Mouse (Mus musculus) fibroblast of lung, adult 2 months (primary cell): ENCODE results near the gene Cobl.

Experiments used
- DNase-seq: peaks from one replicate; pipeline ENCODE4 v3.0.0-alpha.2; 2011; ENCODE audit warnings: low read depth

Gene Cobl

DNA sequence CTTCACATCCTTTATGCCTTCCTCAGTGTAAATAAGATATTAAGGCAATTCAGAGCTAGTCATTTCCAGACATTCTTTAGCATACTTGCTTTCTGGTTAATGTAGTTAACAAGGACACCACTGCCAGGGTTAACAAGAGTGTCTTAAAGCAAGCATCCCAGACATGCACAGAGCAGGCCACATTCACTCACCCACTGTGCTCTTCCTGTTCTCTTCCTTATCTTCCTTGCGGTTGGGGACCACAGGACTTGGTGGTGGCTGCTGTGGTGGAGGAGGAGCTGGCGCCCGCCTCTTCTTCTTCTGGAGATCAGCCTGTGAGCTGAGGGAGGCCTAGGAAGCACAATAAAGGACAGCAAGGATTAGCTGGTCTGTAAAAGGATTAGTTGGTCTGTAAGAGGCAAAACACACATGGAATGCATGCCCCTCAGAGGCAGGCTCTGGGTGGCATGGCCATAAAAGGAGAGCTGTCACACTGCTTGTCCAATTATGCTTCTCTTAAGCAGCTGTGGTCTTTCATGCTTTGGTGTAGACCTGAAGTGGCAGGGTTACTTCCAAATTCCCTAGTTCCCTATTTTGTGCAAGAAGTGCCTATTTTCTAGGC, 155.2 kb downstream of the Cobl start:
- no peak for DNase-seq

DNA sequence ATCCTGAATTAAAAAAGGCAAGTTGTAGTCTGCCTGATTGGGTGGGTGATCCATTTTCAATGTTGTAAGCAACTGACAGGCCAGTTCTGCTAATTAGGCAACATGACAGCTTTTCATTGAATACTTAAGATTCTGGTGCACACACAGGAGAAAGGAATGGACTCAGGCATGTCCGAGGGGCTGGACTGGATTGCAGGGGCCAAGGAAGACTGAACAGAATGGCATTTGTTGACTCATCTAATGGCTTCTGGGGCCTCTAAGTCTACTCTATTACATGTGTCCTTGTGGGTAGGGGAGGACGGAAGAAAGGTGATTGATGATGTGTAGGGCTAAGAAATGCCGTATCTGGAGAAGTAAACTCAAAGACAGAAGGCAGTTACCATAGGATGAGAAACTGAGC, 159.9 kb downstream of the Cobl start:
- no peak for DNase-seq

DNA sequence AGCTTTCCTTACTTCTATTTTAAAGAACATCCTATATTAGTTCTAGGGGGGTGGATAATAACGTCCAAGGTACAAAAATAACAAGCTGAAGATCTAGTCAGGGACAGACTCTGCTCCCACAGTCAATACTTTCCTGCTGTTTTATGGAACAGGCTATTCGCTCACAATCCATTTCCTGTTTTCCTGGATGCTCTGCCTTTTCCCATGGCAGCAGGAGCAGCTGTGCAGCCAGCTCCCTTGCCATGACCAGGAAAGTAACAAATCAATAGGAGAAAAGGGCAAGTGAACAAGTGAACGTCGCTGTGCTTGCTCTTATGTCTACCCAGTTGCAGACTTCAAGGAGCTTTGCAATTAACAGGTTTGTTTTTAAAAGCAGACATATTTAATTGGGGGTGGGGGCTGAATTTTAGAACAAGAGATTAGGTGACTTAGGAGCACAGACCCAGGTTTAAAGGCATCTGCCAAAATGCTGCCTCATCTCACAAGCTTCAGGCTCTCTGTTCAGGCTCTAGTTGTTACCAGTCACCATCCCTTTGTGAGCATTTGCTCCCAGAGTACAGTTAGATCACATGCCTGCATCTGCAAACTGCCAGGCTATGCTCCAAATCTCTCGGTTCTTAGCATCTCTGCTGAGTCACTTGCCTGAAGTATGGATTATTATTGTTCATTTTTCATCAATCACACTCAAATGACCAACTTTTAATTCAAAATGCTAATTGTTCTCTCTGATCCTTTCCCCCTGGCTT, 164.9 kb downstream of the Cobl start:
- no peak for DNase-seq

DNA sequence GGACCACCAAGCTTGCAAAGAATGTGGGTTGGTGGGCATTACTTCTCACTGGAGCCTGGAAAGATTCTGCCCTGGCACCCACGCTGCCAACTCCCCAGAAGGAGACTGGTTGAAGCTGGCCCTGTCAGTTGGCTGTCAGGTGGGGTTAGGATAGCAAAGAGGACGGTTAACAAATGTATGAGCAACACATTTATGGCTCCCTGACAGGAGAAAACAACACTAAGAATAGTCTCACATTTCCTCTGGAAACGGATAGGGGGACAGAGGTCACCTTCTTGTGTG, 173.2 kb downstream of the Cobl start:
- no peak for DNase-seq

DNA sequence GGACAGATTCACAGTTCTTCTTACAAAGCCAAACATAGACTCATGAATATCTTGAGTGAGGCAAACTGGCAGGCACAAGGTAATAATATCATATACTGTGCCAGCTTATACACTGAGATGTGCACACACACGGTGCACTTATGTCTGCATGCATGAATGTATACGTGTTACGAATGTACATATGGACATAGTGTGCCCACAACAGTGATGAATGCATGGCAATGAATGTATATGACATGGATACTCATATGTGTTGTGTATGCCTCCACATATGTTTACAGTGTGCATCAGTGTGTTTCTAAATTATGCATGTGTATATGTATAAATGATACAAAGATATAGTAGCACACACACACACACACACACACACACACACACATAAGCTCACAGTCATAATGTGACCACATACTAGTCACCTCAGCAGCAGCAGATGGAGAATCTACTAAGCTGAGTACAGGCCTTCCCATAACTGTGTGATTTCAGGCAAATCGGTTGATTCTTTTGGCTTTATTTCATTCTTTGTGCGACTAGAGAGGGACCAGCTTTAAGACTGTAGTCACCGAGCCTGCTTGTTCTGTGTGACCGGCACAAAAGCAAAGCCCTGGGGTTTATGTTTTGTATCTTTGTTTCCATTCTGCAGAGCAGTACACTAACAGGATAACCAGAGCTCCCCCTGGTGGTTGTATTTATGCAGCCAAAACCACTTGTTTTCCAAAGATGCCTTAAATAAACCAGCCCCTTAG, 173.7 kb downstream of the Cobl start:
- DNase-seq: no peak

DNA sequence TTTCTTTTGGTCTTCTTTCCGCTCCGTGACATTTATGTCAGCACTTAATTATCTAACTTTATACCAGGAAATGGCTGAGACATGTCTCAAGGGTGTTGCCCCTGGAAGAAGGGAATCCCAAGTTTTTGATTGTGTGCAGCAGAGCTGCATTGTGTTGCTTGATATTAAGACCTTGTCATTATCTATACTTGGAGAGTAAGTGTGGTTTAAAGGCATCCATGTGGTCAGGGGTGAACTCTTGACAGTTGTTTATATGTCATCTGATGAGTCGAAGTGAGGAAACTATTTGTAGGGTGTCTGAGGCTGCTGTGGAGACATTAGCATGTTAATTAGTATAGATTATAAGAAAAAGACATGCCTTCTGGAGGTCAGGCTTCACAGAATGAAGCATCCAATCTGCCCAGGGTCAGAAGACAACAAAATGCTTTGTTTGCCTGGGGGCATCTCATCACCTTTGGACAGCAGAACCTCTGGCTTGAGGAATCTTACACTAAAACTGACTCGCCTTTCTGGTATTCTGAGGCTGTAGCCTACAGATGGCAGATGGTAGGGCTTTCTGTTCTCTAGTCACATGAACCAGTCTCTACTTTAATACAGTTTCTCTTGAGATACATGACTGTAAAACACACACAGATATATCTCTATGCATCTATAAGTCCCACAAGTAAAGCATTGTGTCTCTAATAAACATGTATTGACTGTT, 179.3 kb downstream of the Cobl start:
- no peak for DNase-seq

DNA sequence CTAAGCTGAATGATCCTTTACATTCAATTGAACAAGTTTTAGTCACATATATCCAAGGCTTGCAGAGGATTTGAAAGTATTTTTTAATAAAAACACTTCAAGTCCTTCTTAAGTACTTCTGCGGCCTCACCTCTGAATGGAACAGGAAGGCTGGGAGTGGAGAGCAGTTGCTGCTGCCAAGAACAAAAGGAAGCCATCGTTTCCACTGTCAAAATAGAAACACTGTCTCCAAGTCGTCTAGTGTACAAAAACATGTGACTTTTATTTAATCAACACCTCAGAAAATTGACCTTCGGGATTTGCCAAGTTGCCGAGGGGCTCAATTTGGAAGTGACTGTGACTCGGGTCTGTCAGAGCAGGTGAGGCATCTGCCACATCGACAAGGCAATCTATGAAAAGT, 184.0 kb downstream of the Cobl start:
- no peak for DNase-seq

DNA sequence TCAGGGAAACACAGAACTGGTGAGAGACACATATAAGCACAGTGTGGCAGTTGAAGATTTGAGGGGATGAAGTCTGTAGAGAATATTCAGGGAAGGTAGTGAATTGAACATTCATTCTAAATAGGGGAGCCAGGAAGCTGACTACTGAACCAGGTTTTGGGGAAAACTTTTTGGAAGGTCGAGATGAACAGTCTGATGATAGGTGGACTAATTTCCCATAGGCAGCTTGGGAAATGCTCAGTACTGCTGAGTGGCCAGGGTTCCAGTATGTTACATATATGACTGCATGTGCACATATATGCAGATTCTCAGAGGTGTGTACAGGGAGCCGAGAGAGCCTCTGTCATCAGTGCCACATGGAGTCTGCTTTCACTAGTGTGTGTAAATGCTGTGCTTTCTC, 190.5 kb downstream of the Cobl start:
- DNase-seq: no peak

DNA sequence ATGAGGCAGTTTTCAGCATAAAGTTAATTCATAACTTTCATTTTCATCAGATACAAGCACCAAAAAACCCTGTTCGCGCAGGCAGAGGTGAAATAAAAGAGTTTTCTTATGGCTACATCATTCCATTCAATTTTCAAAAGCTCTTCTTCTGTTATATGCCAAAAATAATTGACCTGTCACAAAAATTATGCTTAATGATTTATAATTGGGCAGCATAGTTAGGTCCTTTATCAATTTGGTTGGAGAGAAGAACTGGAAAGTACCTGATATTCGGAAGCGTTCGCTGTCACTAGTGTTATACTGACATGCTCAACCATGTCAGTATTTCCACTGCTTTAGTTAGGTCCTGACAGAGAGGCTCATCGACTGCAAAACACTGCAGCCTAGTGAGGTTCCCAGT, 191.0 kb downstream of the Cobl start:
- DNase-seq: no peak

DNA sequence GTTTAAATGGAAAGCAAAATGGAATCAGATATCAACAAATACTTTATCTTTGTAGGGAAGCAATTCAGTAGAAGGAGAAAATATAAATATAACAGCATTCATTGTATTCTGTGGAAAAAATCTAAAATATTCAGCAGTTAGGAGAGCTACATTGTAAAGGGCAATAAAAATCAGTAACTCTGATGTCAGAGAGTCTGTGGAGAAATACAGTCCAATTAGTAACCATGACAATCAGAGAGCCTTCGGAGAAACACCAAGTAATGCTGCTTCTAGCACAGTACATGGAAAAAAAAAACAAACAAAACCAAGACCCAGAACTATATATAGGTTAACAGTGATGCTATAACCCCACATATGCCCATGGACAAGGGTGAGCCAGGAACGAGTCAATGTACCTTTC, 206.3 kb downstream of the Cobl start:
- no peak for DNase-seq

DNA sequence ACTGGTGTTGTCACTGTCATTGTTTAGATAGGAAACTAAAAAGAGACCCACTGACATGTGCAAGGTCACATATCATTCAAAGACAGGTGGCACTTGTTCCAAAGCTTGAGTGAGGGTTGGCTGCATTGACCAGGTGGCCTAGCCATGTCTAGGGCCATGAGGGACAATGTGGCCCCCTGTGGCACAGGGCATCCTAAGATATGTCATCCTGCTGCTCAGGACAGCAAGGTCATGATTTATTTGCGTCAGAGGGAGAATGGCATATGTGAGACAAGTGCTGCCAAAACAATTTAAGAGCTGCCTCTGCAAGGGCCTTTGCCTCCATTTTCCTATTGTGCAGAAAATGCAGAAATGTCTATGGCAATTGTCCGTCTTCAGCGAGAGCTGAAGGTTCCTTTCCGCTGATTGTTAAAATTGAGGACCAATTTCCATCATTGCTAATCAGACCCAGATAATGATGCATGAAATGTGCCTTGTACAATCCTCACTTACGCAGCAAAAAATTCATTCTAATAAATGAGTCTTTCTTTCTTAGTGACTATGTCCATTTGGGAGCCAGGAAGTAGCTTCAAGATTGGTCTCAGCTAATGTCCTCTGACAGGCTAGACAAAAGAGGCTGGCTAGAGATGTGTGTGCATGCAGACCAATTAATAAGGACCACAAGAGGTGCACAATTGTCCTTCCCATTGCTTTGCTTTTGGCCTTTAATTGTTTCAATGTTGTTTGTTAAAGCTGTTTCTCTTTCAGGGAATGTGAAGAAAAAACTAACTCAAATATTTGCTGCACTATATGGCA, 207.2 kb downstream of the Cobl start:
- no peak for DNase-seq

DNA sequence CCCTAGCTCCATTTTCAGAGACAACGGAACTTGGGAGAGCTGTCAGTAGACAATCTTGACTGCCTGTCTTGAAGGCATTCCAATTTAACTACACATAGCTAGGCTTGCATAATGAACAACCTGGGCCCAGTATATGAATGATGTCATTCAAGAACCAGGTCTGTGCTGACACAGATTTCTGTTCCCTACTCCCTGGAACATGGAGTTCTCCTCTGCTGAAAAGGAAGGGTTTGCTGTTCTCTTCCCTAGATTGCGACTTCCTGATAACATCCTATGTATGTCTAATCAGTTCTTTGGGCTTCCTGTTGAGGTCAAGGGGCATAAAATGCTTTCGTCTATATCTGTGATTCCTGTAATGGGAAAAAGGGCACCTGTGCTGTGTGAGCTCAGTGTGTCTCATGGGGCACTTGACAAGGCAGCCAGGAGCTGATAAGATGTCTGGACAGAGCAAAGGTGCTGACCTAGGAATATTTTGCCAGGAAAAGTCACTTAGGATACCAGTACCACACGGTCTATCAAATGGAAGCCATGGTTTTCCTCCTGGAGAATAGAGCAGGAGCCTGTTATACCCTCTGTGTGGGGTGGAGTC, 219.3 kb downstream of the Cobl start:
- no peak for DNase-seq

DNA sequence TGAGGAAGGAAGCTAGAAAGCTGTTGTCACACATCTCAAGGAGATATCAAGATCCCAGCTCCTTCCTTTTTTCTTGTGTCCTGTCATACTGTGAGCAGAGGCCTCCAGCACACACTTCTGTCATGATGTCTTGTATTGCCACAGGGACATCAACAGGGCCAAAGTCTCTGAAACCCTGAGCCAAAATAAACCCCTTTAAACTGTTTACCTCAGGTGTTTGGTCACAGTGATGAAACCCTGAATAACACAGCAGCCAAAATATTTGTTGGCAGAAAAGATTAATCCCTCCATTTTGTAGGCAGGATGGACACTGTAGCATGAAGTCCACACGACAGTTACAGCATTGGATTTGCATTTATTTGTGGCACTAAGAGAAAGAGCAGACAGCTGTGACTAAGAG, 228.4 kb downstream of the Cobl start:
- no peak for DNase-seq

DNA sequence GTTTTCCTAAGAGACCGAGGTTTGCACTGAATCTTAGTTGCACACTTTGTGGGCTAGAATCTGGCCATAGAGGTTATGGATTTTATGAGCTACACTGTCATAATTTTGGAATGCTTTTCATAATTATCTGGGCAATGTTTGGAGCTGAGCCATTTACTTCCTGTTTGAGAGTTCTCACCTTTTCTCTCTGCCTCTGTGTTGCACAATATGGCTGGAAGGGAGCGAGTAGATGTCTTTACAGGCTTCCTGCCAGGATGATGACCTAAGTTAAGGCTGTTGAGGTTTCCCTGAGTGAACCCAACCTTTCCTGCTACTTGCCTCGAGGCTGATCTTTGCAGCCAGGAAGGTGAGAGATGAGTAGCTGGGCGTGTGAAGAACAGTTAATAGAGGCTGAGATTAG, 229.9 kb downstream of the Cobl start:
- peak; percentile 23 for DNase-seq

DNA sequence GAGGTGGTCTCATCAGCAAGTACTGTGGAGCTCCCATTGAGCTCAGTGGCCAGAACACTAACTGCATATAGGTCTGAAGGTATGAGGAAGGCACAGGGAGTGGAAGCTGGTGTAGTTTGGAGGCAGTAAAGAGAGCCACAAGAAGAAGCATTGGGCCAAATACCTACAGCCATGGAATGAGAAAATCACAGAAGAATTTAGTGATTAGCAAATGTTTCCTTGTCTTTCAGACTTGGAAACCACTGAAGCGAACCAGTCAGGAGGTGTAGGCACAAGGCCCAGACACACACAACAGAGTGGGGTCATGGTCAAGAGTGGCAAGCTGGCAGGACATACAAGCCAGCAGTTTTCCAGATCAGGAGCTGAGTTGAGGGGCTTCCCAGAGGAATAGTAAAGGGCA, 230.6 kb downstream of the Cobl start:
- peak; percentile 41 for DNase-seq

DNA sequence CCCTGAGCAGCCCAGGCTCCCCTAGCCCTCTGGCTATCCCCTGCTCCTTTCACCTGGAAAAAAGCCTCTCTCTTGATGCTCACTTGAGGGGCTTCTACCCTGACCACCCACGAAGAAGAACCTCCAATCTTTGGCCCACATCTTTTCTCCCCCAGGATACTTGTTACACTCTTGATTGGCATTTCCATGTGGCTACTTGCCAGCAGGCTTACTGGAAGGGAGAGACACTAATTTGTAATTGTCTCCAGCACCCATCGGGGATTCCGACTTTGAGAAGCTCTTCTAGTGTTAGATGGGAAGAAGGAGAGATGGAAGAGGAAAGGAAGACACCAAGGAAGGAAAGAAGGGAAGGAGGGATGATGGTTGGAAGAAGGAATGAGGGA, 232.0 kb downstream of the Cobl start:
- DNase-seq: no peak

DNA sequence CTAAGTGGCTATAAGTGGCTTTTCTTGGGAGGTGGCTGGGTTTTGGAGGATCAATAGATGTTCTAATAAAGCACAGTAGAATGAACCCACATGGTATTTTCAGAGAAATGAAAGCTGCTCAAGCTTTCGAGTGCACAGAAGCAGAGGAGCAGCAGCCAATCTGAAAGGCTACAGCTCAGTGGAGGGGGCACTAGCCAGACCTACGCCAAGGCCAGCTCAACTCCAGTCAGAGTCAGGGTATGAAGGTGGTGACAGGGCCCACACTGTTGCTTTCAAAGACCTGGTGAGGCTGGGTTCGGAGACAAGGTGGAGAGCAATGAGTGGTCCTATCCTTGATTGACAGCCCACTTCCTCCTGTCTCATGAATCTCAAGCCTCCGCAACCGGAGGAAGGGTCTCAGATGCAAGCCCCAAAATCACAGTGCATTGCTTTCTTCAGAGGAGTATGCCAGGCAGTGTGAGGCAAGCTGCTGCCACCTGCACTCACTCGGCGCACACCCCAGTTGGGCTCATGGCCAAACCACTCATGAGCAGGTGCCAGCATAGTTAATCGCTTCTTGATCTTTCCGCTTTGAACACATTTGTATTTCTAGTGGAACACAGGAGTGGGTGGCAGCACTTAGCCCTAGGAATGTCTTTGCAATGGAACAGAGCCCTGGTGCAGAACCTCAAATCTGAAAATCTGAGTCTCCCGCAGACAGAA, 232.6 kb downstream of the Cobl start:
- no peak for DNase-seq

DNA sequence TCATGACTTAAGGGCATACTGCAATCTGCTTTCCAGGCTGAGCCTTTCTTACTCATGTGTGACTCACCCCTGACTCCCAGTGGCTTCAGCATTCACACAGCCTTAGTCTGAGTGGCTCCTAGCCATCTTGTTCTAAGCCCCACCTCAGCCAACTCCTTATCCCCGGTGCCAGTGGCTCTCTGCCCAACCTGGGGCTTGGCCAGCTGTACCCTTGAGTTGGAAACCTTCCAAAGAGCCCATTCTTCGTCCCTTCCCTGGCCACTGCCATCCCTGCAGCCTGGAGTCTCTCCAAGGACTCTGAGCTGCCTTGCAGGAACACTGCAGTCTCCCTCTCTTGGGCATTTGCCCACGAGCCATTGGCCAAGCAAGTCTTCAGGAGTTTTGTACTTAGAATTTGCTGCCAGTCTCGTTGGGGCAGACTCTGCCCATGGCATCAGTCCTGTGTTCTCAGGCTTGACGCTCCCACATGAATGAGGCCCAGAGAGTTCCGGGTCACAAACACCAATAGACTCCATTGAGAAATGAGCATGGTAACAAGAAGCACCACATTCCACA, 233.2 kb downstream of the Cobl start:
- DNase-seq: peak; percentile 90

DNA sequence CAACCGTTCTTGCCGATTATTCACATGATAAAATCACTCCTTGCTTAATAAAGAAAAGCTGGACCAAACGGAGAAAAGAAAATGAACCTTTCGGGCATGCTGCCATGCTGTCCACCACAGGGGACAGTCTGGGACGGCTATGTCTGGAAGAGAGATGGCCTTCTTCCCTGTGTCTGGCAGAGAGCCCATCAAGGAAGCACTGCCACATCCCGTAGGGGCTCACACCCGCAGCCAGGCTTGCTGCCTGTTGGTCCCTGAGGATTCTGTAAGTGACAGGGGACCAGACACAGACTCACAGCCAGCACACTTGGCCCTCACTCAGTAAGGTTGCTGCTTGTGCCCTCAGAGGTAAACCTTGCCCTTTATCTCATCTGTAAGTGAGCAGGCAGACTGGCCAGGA, 235.3 kb downstream of the Cobl start:
- DNase-seq: no peak

DNA sequence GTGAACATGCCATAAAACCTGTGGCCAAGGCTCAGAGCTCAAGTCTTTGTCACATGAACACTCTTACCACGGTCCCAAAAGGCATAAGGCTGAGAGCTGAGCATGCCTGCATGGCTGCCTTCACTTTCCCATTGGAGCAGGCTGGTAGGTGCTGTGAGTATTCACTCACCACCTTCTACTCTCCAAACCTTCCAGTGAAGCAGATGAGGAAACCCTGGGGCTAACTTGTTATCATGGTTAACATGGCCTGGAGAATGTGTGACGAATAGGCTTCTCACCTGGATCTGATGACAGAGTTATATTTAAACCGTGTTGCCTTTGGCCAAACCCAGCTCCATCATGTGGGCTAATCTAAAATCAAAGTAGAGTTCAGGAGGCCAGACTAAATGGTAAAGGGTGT, 237.4 kb downstream of the Cobl start:
- no peak for DNase-seq
